ENCODE assay signal across 8 mouse cellular contexts in genomic region chr4:108362321-108363261, GRCm38 (mm10). TPM values are rescaled to one million over a fixed set of nuclear protein-coding genes. Genes with fewer than 3 reads are reported as not detected.
DNase-seq lines count a peak whose midpoint lies in the region; ATAC-seq and TF ChIP-seq lines count a peak whose summit lies in the region.

No protein-coding gene starts in this region.

- intact Hi-C loops in left cerebral cortex, adult 2 months (cut with DNase I) = no loop called here

- H3K4me2 ChIP-seq in CH12.LX (ENCODE audit: insufficient read depth, low read depth, poor library complexity, severe bottlenecking) = peak overlapping the region; percentile 45; the same call in 1 of the 2 replicates
- peak overlapping the region; percentile 23 for H3K4me2 ChIP-seq in hindbrain, embryonic 14.5 days (replicated peaks)
- H3K4me2 ChIP-seq in limb, embryonic 15.5 days = peak overlapping the region; percentile 31
- H3K4me2 ChIP-seq in stomach, postnatal 0 days (replicated peaks; ENCODE audit: low read depth) = peak overlapping the region; percentile 39

- H3K27ac ChIP-seq in CH12.LX (ENCODE audit: insufficient read depth, low read depth) = no peak overlapping the region
- H3K27ac ChIP-seq in hindbrain, embryonic 14.5 days = peak overlapping the region; percentile 67
- peak overlapping the region; percentile 86 for H3K27ac ChIP-seq in limb, embryonic 15.5 days
- peak overlapping the region; percentile 86 for H3K27ac ChIP-seq in stomach, postnatal 0 days (replicated peaks)
- H3K27ac ChIP-seq in left cerebral cortex, adult 2 months = no peak overlapping the region

- no peak for TF ChIP-seq CTCF in CH12.LX (conservative IDR thresholded peaks at IDR 0.05 in 1 of 2, IDR thresholded peaks at IDR 0.05 in 1 of 2; ENCODE audit: low read depth in 2 of 2, low read length in 2 of 2)
- no peak for TF ChIP-seq CTCF in stomach, postnatal 0 days (IDR thresholded peaks at IDR 0.05; ENCODE audit: low read depth)
- no peak for TF ChIP-seq CTCF in left cerebral cortex, adult 2 months (IDR thresholded peaks at IDR 0.05)

- ATAC-seq in hindbrain, embryonic 14.5 days (ENCODE audit: low FRiP score) = no peak
- ATAC-seq in limb, embryonic 15.5 days (ENCODE audit: insufficient number of reproducible peaks, low FRiP score, low TSS enrichment, low read depth) = peak; percentile 62; the same call in 1 of the 2 replicates
- peak; percentile 96 for ATAC-seq in stomach, postnatal 0 days (ENCODE audit: low FRiP score, low TSS enrichment)

- H3K4me3 ChIP-seq in CH12.LX (replicated peaks in 1 of 3; ENCODE audit: low read depth in 2 of 3, low read length in 2 of 3, poor library complexity in 1 of 3) = no peak overlapping the region
- H3K4me3 ChIP-seq in hindbrain, embryonic 14.5 days (replicated peaks; ENCODE audit: low read length) = no peak overlapping the region
- H3K4me3 ChIP-seq in limb, embryonic 15.5 days = no peak overlapping the region; the same call in 1 of the 2 replicates
- no peak overlapping the region for H3K4me3 ChIP-seq in stomach, postnatal 0 days (ENCODE audit: low read depth, low read length)
- H3K4me3 ChIP-seq in left cerebral cortex, adult 2 months = no peak overlapping the region

- 0 out of 2 replicates have a peak, but pooled peaks have one; percentile 34 for TF ChIP-seq EP300 in CH12.LX (IDR thresholded peaks at IDR 0.05; ENCODE audit: low read length)
- TF ChIP-seq EP300 in stomach, postnatal 0 days (optimal IDR thresholded peaks at IDR 0.05) = no peak

- DNase-seq in CH12.LX (ENCODE audit: extremely low read depth) (peak; percentile 43), adipocyte (ENCODE audit: low spot score) (no peak)
- peak; percentile 92 for DNase-seq in embryo, embryonic 10 days (ENCODE audit: low spot score)
- peak; percentile 36 for DNase-seq in hindbrain, embryonic 14.5 days (ENCODE audit: low spot score)
- DNase-seq in stomach, postnatal 0 days (ENCODE audit: low spot score) = peak; percentile 92
- no peak for DNase-seq in left cerebral cortex, adult 2 months (ENCODE audit: extremely low spot score in 1 of 2, low spot score in 2 of 2)
- no peak for DNase-seq in urinary bladder, postnatal 14 days (ENCODE audit: low spot score)

- WGBS in hindbrain, embryonic 14.5 days = 4% methylated on average over 18 of the region's 18 CpGs
- 10% methylated on average over 18 of the region's 18 CpGs for WGBS in limb, embryonic 15.5 days
- 12% methylated on average over 18 of the region's 18 CpGs for WGBS in stomach, postnatal 0 days

- H3K9me3 ChIP-seq in CH12.LX (replicated peaks; ENCODE audit: low read length) = no peaks in the 10 kb centered on the region
- H3K9me3 ChIP-seq in hindbrain, embryonic 14.5 days (ENCODE audit: control insufficient read depth, low read length) = no peaks in the 10 kb centered on the region
- no peaks in the 10 kb centered on the region for H3K9me3 ChIP-seq in limb, embryonic 15.5 days
- no peaks in the 10 kb centered on the region for H3K9me3 ChIP-seq in stomach, postnatal 0 days (ENCODE audit: control insufficient read depth, low read length)

- in situ Hi-C loops in CH12.LX (cut with MboI; ENCODE audit: low pct_ligation_motif_present, low pct_unique_long_range_greater_than_20kb, low sequenced_read_pairs) = no loop called here

- H3K9ac ChIP-seq in CH12.LX (ENCODE audit: insufficient read depth, low read depth) = no peak overlapping the region
- 0 out of 2 replicates have a peak overlapping the region, but pooled peaks have one; percentile 20 for H3K9ac ChIP-seq in hindbrain, embryonic 14.5 days
- H3K9ac ChIP-seq in limb, embryonic 15.5 days = no peak overlapping the region
- peak overlapping the region; percentile 31; the same call in 1 of the 2 replicates for H3K9ac ChIP-seq in stomach, postnatal 0 days (ENCODE audit: low read length)

- H3K36me3 ChIP-seq in CH12.LX (replicated peaks in 1 of 2; ENCODE audit: control insufficient read depth in 1 of 2, insufficient read depth in 1 of 2, low read length in 1 of 2) = no peaks in the 10 kb centered on the region
- H3K36me3 ChIP-seq in hindbrain, embryonic 14.5 days (replicated peaks; ENCODE audit: control insufficient read depth, insufficient read depth) = no peaks in the 10 kb centered on the region
- no peaks in the 10 kb centered on the region for H3K36me3 ChIP-seq in limb, embryonic 15.5 days
- H3K36me3 ChIP-seq in stomach, postnatal 0 days (ENCODE audit: control insufficient read depth, insufficient read depth, low read length) = no peaks in the 10 kb centered on the region

- dilution Hi-C loops in CH12.LX (cut with MboI; ENCODE audit: extremely low pct_ligation_motif_present, extremely low pct_unique_long_range_greater_than_20kb, low sequenced_read_pairs) = no loop called here

- no peaks in the 10 kb centered on the region for H3K79me2 ChIP-seq in CH12.LX (replicated peaks; ENCODE audit: control insufficient read depth, extremely low read depth, insufficient read depth, poor library complexity, severe bottlenecking)

- TF ChIP-seq POLR2A in CH12.LX (IDR thresholded peaks at IDR 0.05; ENCODE audit: low read depth, low read length) = no peak

- TF ChIP-seq RAD21 in CH12.LX (IDR thresholded peaks at IDR 0.05; ENCODE audit: low read depth, low read length) = no peak

- peaks cover 4 to 20% of the 10 kb centered on the region in 2 experiments for H3K4me1 ChIP-seq in CH12.LX (ENCODE audit: control insufficient read depth in 1 of 2, insufficient read depth in 2 of 2)
- H3K4me1 ChIP-seq in hindbrain, embryonic 14.5 days (replicated peaks; ENCODE audit: control insufficient read depth, insufficient read depth, low read length) = peaks cover 54% of the 10 kb centered on the region
- peaks cover 44% of the 10 kb centered on the region for H3K4me1 ChIP-seq in limb, embryonic 15.5 days
- no peaks in the 10 kb centered on the region; the same call in 1 of the 2 replicates for H3K4me1 ChIP-seq in stomach, postnatal 0 days (replicated peaks; ENCODE audit: control insufficient read depth, insufficient read depth)

- H3K27me3 ChIP-seq in CH12.LX (replicated peaks) = peaks cover 7% of the 10 kb centered on the region
- H3K27me3 ChIP-seq in hindbrain, embryonic 14.5 days (ENCODE audit: control insufficient read depth, insufficient read depth, low read length) = no peaks in the 10 kb centered on the region
- H3K27me3 ChIP-seq in limb, embryonic 15.5 days = no peaks in the 10 kb centered on the region
- no peaks in the 10 kb centered on the region for H3K27me3 ChIP-seq in stomach, postnatal 0 days (ENCODE audit: control insufficient read depth, insufficient read depth, low read length)

TF ChIP-seq in CH12.LX, 34 proteins besides CTCF, POLR2A, EP300 and RAD21:
- no peak for TF ChIP-seq E2F4 (IDR thresholded peaks at IDR 0.05; ENCODE audit: insufficient replicate concordance, low read depth, low read length)
- no peak for TF ChIP-seq UBTF (IDR thresholded peaks at IDR 0.05; ENCODE audit: low read depth, low read length)
- peak; percentile 44 for TF ChIP-seq ETS1 (conservative IDR thresholded peaks at IDR 0.05; ENCODE audit: low read depth, low read length)
- TF ChIP-seq BHLHE40 (IDR thresholded peaks at IDR 0.05; ENCODE audit: low read depth, low read length) = peak; percentile 29; the same call in 1 of the 2 replicates
- TF ChIP-seq TCF12 (IDR thresholded peaks at IDR 0.05; ENCODE audit: low read depth, low read length) = peak; percentile 19; the same call in 1 of the 2 replicates

RNA-seq across cellular contexts. Expression of gene Shisal2a, which starts 20.6 kb away (rescaled TPM):
- total RNA-seq in CH12.LX (2012; rRNA removed) (not detected in 2 replicates), CH12.LX (2014; rRNA removed) (not detected in 2 replicates)
- polyA plus RNA-seq in CH12.LX (2012; ENCODE audit: insufficient read length, low read depth) = not detected in 2 replicates
- 5.5 and 7.6 TPM in 2 replicates for polyA plus RNA-seq in hindbrain, embryonic 14.5 days (2014; fragmentation: Nextera tagmentation; extraction: Ambion mirVana)
- polyA plus RNA-seq in limb, embryonic 15.5 days (2015; fragmentation: Nextera tagmentation; extraction: Ambion mirVana) = 1.8 and 1.9 TPM in 2 replicates
- 4.5 and 4.9 TPM in 2 replicates for polyA plus RNA-seq in stomach, postnatal 0 days (2015; fragmentation: Nextera tagmentation; extraction: Ambion mirVana)
- total RNA-seq in left cerebral cortex, adult 2 months (2021) = not detected

RNA-seq across cellular contexts. Expression of gene Coa7, which starts 34.7 kb away (rescaled TPM):
- total RNA-seq in CH12.LX (2012; rRNA removed) (24.2 and 27.0 TPM in 2 replicates), CH12.LX (2014; rRNA removed) (18.7 and 23.5 TPM in 2 replicates)
- 73.8 and 74.3 TPM in 2 replicates for polyA plus RNA-seq in CH12.LX (2012; ENCODE audit: insufficient read length, low read depth)
- 43.8 and 47.9 TPM in 2 replicates for polyA plus RNA-seq in hindbrain, embryonic 14.5 days (2014; fragmentation: Nextera tagmentation; extraction: Ambion mirVana)
- polyA plus RNA-seq in limb, embryonic 15.5 days (2015; fragmentation: Nextera tagmentation; extraction: Ambion mirVana) = 38.0 and 40.3 TPM in 2 replicates
- polyA plus RNA-seq in stomach, postnatal 0 days (2015; fragmentation: Nextera tagmentation; extraction: Ambion mirVana) = 59.3 and 62.3 TPM in 2 replicates
- total RNA-seq in left cerebral cortex, adult 2 months (2021) = 10 to 100 TPM; 24.1 to 28.5 TPM

RNA-seq across cellular contexts. Expression of gene Gpx7, which starts 44.2 kb away (rescaled TPM):
- total RNA-seq in CH12.LX (2012; rRNA removed) (not detected in 2 replicates), CH12.LX (2014; rRNA removed) (not detected in 2 replicates)
- polyA plus RNA-seq in CH12.LX (2012; ENCODE audit: insufficient read length, low read depth) = not detected in 2 replicates
- 32.6 and 34.9 TPM in 2 replicates for polyA plus RNA-seq in hindbrain, embryonic 14.5 days (2014; fragmentation: Nextera tagmentation; extraction: Ambion mirVana)
- polyA plus RNA-seq in limb, embryonic 15.5 days (2015; fragmentation: Nextera tagmentation; extraction: Ambion mirVana) = 125 and 133 TPM in 2 replicates
- polyA plus RNA-seq in stomach, postnatal 0 days (2015; fragmentation: Nextera tagmentation; extraction: Ambion mirVana) = 34.5 and 35.5 TPM in 2 replicates
- total RNA-seq in left cerebral cortex, adult 2 months (2021) = 1 to 10 TPM; 4.7 to 4.8 TPM

Comparison
In these comparisons a context has a peak if more than half of its experiments do, and no peak if none do; other contexts are left out.
1. DNase-seq: peak in CH12.LX (single experiment), embryo, embryonic 10 days (single experiment), hindbrain, embryonic 14.5 days (single experiment) and stomach, postnatal 0 days (single experiment); none in adipocyte (single experiment), left cerebral cortex, adult 2 months (0 of 2) and urinary bladder, postnatal 14 days (single experiment).
2. H3K27ac ChIP-seq: peak in hindbrain, embryonic 14.5 days (single experiment), limb, embryonic 15.5 days (single experiment) and stomach, postnatal 0 days (single experiment); none in CH12.LX (single experiment) and left cerebral cortex, adult 2 months (single experiment).
3. H3K9ac ChIP-seq: peak in hindbrain, embryonic 14.5 days (single experiment) and stomach, postnatal 0 days (single experiment); none in CH12.LX (single experiment) and limb, embryonic 15.5 days (single experiment).
4. RNA of gene Gpx7, which starts 44.2 kb away (polyA plus RNA-seq): 125 to 133 TPM in limb, embryonic 15.5 days, 32.6 to 34.9 TPM in hindbrain, embryonic 14.5 days and 34.5 to 35.5 TPM in stomach, postnatal 0 days; not detected in CH12.LX; every median in the first group is over 10 times any median in the second.
5. Peak in every context shown above with its lines, with median percentiles within 50 percentile points of each other: H3K4me2 ChIP-seq.